Mouse (Mus musculus) thymus, postnatal 14 days (tissue): Measurements from ENCODE around the gene Cux2.

Experiments
- DNase-seq: peaks from one replicate; pipeline ENCODE4 v3.0.0; 2021

Cux2 gene

DNA sequence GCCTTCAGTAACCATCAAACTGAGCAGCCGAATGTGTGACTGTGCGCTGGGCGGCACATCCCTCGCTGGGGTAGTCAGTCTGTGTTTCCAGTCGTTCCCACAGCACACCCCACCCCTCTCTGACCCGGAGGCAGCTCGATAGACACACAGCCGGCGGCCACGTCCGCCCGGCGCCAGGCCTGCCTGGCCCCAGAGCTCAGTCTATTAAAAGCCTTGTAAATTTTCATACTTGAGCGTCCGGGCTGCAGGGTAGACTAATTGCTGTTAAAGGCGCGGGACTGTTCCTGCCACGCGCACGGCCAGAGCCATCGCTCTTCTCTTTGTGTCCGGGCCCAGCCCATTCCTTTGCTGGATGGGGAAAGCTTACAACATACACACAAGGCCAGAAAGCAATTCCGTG, 135.9 kb downstream of the Cux2 start:
- no peak for DNase-seq

DNA sequence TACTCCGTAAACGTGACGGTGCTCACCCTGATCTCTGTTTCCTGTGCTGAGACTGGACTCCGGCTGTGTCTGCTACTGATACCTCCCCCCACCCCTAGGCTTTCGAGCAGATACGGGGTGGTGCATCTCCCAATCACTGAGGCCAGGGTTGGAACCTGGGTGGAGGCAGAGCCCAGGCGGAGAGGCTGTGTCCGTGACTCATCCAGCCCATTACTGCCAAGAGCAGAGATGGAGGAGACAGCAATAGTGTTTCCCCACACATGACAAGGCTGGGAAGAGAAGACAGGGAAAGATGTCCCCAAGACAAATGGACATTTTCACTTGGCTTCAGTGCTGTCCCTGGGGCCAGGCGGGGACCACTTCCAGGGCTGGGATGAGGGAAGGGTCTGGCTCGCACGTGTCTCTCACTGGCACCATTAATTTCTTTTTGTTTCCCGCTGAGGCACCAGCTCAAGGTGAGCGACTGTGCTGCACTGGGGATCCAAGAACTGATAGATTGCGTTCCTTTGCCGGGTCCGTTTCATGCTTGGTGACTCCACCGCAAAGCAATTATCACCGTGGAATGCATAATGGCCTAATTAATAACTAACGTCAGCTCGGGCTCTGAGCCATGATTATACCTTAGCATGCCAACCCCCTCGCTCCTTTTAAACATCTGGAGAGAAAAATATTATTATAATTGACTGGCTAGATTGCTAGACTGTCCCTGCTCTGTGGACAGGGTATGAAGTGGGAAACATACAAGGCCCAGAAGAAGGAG, 140.5 kb downstream of the Cux2 start:
- no peak for DNase-seq

GRCm38 (mm10) chr5:121905671-121906070, 144.2 kb downstream of the Cux2 start:
- no peak for DNase-seq

DNA sequence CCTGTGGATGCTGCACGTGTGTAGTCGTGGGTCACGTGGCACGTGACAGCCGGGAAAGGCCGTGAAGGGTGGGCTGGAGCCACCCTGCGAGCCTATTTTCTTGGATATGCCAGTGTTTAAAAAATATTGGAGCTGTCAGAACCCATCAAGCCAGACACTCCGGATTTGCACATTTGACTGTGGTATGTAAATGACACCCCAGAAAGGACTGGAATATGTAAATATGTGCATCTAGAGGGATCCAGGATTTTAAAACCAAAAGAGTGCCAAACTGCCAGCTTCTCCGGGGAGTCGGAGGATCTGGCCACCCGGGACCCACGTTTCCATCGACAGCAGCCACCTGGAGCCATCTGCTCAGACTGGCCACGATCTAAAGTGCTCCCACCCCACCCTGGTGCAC, 145.1 kb downstream of the Cux2 start:
- no peak for DNase-seq

DNA sequence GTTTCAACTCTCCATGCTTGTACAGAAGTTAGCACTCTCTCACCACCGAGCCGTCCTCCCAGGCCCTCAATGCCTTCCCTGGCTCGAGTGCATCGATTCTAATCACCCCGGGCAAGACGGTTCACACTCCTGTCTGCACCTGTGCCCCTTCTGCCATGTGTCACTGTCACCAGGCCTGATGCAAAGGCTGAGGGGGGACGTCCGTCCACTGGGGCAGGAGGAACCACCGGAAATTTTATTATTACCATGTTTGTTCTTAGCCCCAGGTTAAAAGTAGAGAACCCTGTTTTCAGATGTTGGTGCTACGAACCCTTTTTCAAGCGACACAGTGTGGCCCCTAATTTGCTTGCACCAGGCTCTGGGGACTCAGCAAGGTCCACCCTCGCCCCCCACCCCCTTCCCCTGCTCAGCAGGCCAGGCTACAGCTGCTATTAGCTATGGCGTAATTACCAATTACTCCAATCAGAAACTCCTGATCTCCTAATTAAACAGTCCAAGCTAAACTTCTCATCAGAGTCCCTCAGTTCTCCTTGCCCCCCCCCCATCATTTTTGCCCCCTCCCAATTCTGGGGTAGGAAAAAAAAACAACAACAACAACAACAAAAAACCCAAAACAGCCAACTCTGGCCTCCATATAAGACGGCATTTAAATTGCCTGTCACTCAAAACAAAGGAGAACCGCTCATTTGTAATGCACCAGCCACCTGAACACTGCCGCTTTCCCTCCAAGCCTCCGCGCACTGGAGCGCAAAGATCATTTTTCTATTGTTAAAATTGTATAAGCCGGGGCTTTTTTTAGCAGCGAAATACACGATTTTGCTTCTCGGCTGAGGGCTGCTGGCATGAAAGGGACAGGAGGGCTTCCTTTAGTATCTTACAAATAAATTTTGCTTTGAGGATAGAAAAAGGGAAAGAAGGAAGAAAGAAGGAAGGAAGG, 146.8 kb downstream of the Cux2 start:
- DNase-seq: no peak

GRCm38 (mm10) chr5:121895117-121895756, 154.7 kb downstream of the Cux2 start:
- DNase-seq: no peak

GRCm38 (mm10) chr5:121894647-121895046, 155.3 kb downstream of the Cux2 start:
- DNase-seq: no peak

- no peak for DNase-seq
Observed at GRCm38 (mm10) chr5:121893581-121893980, 156.3 kb downstream of the Cux2 start.

GRCm38 (mm10) chr5:121892281-121892680, 157.6 kb downstream of the Cux2 start:
- no peak for DNase-seq

GRCm38 (mm10) chr5:121890925-121891324, 159.0 kb downstream of the Cux2 start:
- DNase-seq: no peak

GRCm38 (mm10) chr5:121889819-121890362, 160.0 kb downstream of the Cux2 start:
- no peak for DNase-seq

- no peak for DNase-seq
Observed at GRCm38 (mm10) chr5:121889375-121889774, 160.5 kb downstream of the Cux2 start.

- no peak for DNase-seq
Observed at GRCm38 (mm10) chr5:121883356-121883755, 166.5 kb downstream of the Cux2 start.

- peak; percentile 54 for DNase-seq
Observed at GRCm38 (mm10) chr5:121879211-121879610, 170.7 kb downstream of the Cux2 start.

DNA sequence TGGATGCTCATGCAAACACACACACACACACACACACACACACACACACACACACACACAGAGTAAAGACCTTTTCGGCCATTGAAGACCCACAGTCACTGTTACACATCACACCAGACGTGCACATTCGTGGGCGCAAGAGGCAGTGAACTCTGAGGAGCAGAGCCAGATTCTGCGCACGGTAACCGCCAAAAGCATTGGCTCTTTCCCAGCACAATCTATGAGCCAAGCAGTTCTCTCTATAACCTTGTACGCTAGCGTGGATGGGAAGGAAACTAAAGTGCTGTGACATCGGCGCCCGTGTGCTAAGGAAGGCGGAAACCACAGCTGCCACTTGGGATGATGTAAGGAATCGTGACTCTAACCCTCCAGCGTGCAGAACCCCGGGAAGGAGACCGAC, 171.2 kb downstream of the Cux2 start:
- no peak for DNase-seq

DNA sequence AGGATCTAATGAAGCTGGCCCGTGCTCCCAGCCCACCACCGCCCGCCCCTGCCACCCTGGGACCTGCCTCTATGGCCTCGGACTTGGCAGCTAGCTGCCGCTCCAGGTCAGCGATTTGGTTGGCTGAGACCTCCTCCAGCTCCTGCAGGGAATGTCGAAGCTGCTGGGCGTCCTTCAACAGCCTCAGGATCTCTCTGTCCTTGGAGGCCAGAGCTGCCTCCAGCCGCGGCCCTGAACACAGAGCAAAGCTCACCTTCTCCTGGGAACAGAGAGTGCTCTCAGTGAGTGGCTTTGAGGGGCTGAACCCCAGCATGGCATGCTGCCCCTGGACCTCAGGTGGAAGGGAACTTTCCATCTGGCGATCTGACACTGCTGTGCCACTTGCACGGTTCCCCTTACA, 173.0 kb downstream of the Cux2 start:
- DNase-seq: no peak

DNA sequence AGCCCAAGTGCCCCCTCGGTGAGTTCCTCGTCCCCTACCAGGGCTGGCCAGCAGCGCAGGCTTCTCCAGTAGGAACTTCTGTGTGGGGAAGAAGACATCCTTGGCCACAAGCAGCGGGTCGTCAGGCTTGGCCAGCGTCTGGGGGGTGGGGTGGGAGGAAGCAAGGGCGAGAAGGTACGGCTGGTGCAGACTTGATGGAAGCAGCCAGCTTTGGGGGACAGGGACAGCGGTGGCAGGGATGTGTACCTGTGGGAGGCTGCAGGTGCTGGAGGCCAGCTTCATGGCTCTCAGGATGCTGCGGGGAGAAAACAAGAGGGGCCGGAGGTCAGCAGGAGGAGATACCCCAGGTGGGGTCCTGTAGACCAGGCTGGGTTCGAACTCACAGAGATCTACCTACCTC, 174.9 kb downstream of the Cux2 start:
- no peak for DNase-seq

GRCm38 (mm10) chr5:121872158-121872557, 177.7 kb downstream of the Cux2 start:
- peak; percentile 59 for DNase-seq

GRCm38 (mm10) chr5:121871515-121872030, 178.3 kb downstream of the Cux2 start:
- DNase-seq: no peak

GRCm38 (mm10) chr5:121870832-121871231, 179.1 kb downstream of the Cux2 start:
- DNase-seq: no peak

GRCm38 (mm10) chr5:121867963-121868362, 181.9 kb downstream of the Cux2 start:
- DNase-seq: no peak

GRCm38 (mm10) chr5:121864330-121864729, 185.6 kb downstream of the Cux2 start:
- no peak for DNase-seq

DNA sequence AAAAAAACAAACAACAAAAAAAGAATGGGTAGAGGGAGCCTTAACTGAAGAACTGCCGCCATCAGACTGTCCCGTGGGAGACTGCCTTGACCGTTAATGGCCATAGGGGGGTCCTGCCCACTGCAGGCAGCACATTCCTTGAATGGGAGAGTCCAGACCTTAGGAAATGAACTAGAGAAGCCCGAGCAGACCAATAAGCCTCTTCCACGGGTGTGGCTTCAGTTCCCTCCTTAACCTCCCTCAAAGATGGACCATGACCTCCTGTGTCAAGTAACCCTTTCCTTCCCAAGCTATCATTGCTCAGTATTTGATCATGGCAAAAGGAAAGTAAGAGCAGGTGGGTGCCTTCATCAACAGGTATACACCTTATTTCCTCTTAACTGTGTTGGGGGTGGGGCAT, 187.9 kb downstream of the Cux2 start:
- DNase-seq: no peak
